Comparison of ENCODE assay signal across 27 mouse cellular contexts in genomic region chr4:91228341-91228740, GRCm38 (mm10).
"Had no signal": no experiment of that assay in that cellular context is flagged by ENCODE, and none has a peak within 500 bp of the region (broad histone marks: within the 10 kb centered on the region; RNA-seq: fewer than 3 reads in every experiment).

No protein-coding gene starts in this region.

- DNase-seq: gastrocnemius, adult 2 months; gastrocnemius, postnatal 10 days; gastrocnemius, postnatal 25 days; heart, adult 18-20 months; heart, postnatal 10 days; heart, postnatal 4 days; kidney, adult 18-20 months; kidney, adult 8-10 months; kidney, postnatal 10 days; kidney, postnatal 25 days; kidney, postnatal 4 days; layer of hippocampus, postnatal 36 days; left cerebral cortex, postnatal 4 days had no signal

- H3K4me3 ChIP-seq: gastrocnemius, adult 2 months; heart, embryonic 10.5 days; heart, embryonic 12.5 days; hindbrain, embryonic 10.5 days; hindbrain, embryonic 12.5 days; intestine, embryonic 15.5 days; layer of hippocampus, adult 2 months; limb, embryonic 13.5 days; limb, embryonic 15.5 days; liver, embryonic 12.5 days had no signal

- H3K27me3 ChIP-seq: heart, embryonic 12.5 days; hindbrain, embryonic 12.5 days; intestine, embryonic 15.5 days; limb, embryonic 13.5 days; limb, embryonic 15.5 days; liver, embryonic 12.5 days had no signal

- H3K27ac ChIP-seq: gastrocnemius, adult 2 months; heart, embryonic 10.5 days; hindbrain, embryonic 10.5 days; hindbrain, embryonic 12.5 days; hindbrain, embryonic 14.5 days; intestine, embryonic 15.5 days; layer of hippocampus, adult 2 months; limb, embryonic 13.5 days; limb, embryonic 15.5 days; liver, embryonic 12.5 days; liver, embryonic 14.5 days had no signal

- H3K4me1 ChIP-seq: heart, embryonic 10.5 days; heart, embryonic 12.5 days; hindbrain, embryonic 10.5 days; intestine, embryonic 15.5 days; limb, embryonic 15.5 days; liver, embryonic 12.5 days had no signal

- ATAC-seq: hindbrain, embryonic 16.5 days; inflammation-experienced regulatory T-cells, adult 6 months; intestine, embryonic 15.5 days; intestine, postnatal 0 days; liver, embryonic 12.5 days had no signal
